10 mouse cellular contexts compared by ENCODE assay signal in the genomic region with DNA sequence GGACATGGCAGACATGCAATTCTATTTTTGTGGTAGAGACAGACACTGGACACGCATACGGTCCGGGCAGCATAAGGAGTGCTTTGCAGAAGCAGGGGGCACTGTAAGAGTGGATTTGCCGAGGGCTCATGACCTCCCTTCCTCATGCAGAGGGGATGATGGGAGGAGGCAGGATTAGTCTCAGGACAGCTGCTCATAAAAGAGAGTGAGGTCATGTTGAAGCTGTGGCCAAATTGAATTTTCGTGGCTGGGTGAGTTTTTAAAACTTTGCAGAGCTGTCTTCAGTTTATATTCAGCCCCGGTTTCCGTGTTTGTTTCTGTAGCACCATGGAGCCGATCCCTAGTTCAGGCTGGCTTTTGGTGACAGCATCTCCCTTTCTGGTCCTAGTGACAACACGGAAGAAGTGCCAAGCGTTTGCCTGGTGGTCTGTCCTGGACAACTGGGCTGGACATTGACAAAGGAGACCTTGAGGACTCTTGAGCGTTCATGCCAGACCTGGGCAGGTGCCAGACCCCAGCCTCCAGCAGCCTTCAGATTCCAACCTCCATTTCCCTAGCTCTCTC. TPM values are rescaled to one million over a fixed set of nuclear protein-coding genes. Genes with fewer than 3 reads are reported as not detected.
DNase-seq lines count a peak whose midpoint lies in the region; ATAC-seq and TF ChIP-seq lines count a peak whose summit lies in the region.
"Had no signal": no experiment of that assay in that cellular context is flagged by ENCODE, and none has a peak within 500 bp of the region (broad histone marks: within the 10 kb centered on the region; RNA-seq: fewer than 3 reads in every experiment).

No protein-coding gene starts in this region.

- no peaks in the 10 kb centered on the region for H3K36me3 ChIP-seq in hindbrain, embryonic 10.5 days
- no peaks in the 10 kb centered on the region for H3K36me3 ChIP-seq in hindbrain, embryonic 11.5 days (ENCODE audit: control insufficient read depth, insufficient read depth, low read length)
- no peaks in the 10 kb centered on the region for H3K36me3 ChIP-seq in intestine, postnatal 0 days (ENCODE audit: control insufficient read depth, insufficient read depth)
- H3K36me3 ChIP-seq in limb, embryonic 13.5 days = no peaks in the 10 kb centered on the region

- peaks cover 12% of the 10 kb centered on the region for H3K4me1 ChIP-seq in hindbrain, embryonic 10.5 days (replicated peaks)
- no peaks in the 10 kb centered on the region for H3K4me1 ChIP-seq in hindbrain, embryonic 11.5 days (replicated peaks; ENCODE audit: control insufficient read depth, insufficient read depth, low read length)
- H3K4me1 ChIP-seq in intestine, postnatal 0 days (replicated peaks; ENCODE audit: control insufficient read depth, insufficient read depth, low read length) = 0 out of 2 replicates have a peak, but pooled peaks cover 3% of the 10 kb centered on the region
- H3K4me1 ChIP-seq in limb, embryonic 13.5 days = peaks cover 29% of the 10 kb centered on the region

- H3K27ac ChIP-seq in hindbrain, embryonic 10.5 days = peak overlapping the region; percentile 59
- no peak overlapping the region for H3K27ac ChIP-seq in hindbrain, embryonic 11.5 days (ENCODE audit: low read depth, low read length)
- no peak overlapping the region; the same call in 1 of the 2 replicates for H3K27ac ChIP-seq in intestine, postnatal 0 days (ENCODE audit: low read depth, low read length)
- peak overlapping the region; percentile 87 for H3K27ac ChIP-seq in limb, embryonic 13.5 days

- no peak overlapping the region for H3K9ac ChIP-seq in hindbrain, embryonic 11.5 days (ENCODE audit: low read depth, low read length)
- no peak overlapping the region for H3K9ac ChIP-seq in intestine, postnatal 0 days (ENCODE audit: low read depth, low read length)
- H3K9ac ChIP-seq in limb, embryonic 13.5 days = no peak overlapping the region

- H3K4me3 ChIP-seq in hindbrain, embryonic 10.5 days = no peak overlapping the region
- no peak overlapping the region for H3K4me3 ChIP-seq in hindbrain, embryonic 11.5 days (ENCODE audit: low read depth, low read length)
- H3K4me3 ChIP-seq in intestine, postnatal 0 days (ENCODE audit: low read depth, low read length) = no peak overlapping the region
- no peak overlapping the region for H3K4me3 ChIP-seq in limb, embryonic 13.5 days

- TF ChIP-seq CTCF in intestine, postnatal 0 days (IDR thresholded peaks at IDR 0.05; ENCODE audit: low read depth) = peak; percentile 48

- WGBS in hindbrain, embryonic 10.5 days = 69% methylated on average over 11 of the region's 11 CpGs
- WGBS in hindbrain, embryonic 11.5 days = 62% methylated on average over 11 of the region's 11 CpGs
- 56% methylated on average over 11 of the region's 11 CpGs for WGBS in intestine, postnatal 0 days
- 47% methylated on average over 11 of the region's 11 CpGs for WGBS in limb, embryonic 13.5 days

- intact Hi-C loops in gastrocnemius, postnatal 36 days (cut with DNase I) = loop anchor here (5.0 kb wide), 1 partner anchor 135 kb away; no protein-coding TSS in a partner anchor

- H3K4me2 ChIP-seq in hindbrain, embryonic 11.5 days (replicated peaks; ENCODE audit: low read depth, low read length) = no peak overlapping the region
- no peak overlapping the region for H3K4me2 ChIP-seq in intestine, postnatal 0 days (replicated peaks; ENCODE audit: low read depth)
- peak overlapping the region; percentile 32 for H3K4me2 ChIP-seq in limb, embryonic 13.5 days (replicated peaks)

- no peak for ATAC-seq in hindbrain, embryonic 11.5 days (ENCODE audit: low FRiP score)
- ATAC-seq in intestine, postnatal 0 days = no peak
- ATAC-seq in limb, embryonic 13.5 days (ENCODE audit: low FRiP score, low read depth) = peak; percentile 85

- DNase-seq in hindbrain, embryonic 10.5 days (ENCODE audit: low spot score) = no peak
- no peak for DNase-seq in hindbrain, embryonic 11.5 days (ENCODE audit: low spot score)
- DNase-seq in cerebellum, adult 18-20 months = peak; percentile 21 to 41
- DNase-seq in gastrocnemius, postnatal 36 days = peak; percentile 69 to 75
- peak; percentile 38 for DNase-seq in retina, postnatal 7 days (ENCODE audit: low read depth, low spot score)
- no peak for DNase-seq in spleen, postnatal 36 days (ENCODE audit: low spot score in 2 of 2)

- no peaks in the 10 kb centered on the region for H3K9me3 ChIP-seq in hindbrain, embryonic 10.5 days
- H3K9me3 ChIP-seq in hindbrain, embryonic 11.5 days (ENCODE audit: control insufficient read depth, low read length) = no peaks in the 10 kb centered on the region
- no peaks in the 10 kb centered on the region for H3K9me3 ChIP-seq in intestine, postnatal 0 days (ENCODE audit: control insufficient read depth)
- H3K9me3 ChIP-seq in limb, embryonic 13.5 days = no peaks in the 10 kb centered on the region

- H3K27me3 ChIP-seq in hindbrain, embryonic 10.5 days (ENCODE audit: insufficient read depth, poor library complexity, severe bottlenecking) = no peaks in the 10 kb centered on the region
- no peaks in the 10 kb centered on the region for H3K27me3 ChIP-seq in hindbrain, embryonic 11.5 days (ENCODE audit: control insufficient read depth, insufficient read depth, low read length)
- 0 out of 2 replicates have a peak, but pooled peaks cover 2% of the 10 kb centered on the region for H3K27me3 ChIP-seq in intestine, postnatal 0 days (replicated peaks; ENCODE audit: control insufficient read depth, insufficient read depth, low read length)
- no peaks in the 10 kb centered on the region for H3K27me3 ChIP-seq in limb, embryonic 13.5 days
- H3K27me3 ChIP-seq: CH12.LX had no signal

RNA-seq across cellular contexts. Expression of a gene that starts 46.8 kb away (rescaled TPM):
- polyA plus RNA-seq in hindbrain, embryonic 10.5 days (2016; fragmentation: Nextera tagmentation; extraction: Ambion mirVana) = 0.30 TPM in 1 of 2 replicates, not detected in the other
- 0.22 TPM in 1 of 2 replicates, not detected in the other for polyA plus RNA-seq in hindbrain, embryonic 11.5 days (2014; fragmentation: Nextera tagmentation; extraction: Ambion mirVana)
- not detected for total RNA-seq in gastrocnemius, postnatal 36 days (2021)
- not detected in 2 replicates for polyA plus RNA-seq in intestine, postnatal 0 days (2015; fragmentation: Nextera tagmentation; extraction: Ambion mirVana)
- 0.56 and 0.62 TPM in 2 replicates for polyA plus RNA-seq in limb, embryonic 13.5 days (2015; fragmentation: Nextera tagmentation; extraction: Ambion mirVana)
- total RNA-seq: CH12.LX had no signal
- polyA plus RNA-seq: embryonic facial prominence, embryonic 11.5 days had no signal

Comparison
In these comparisons a context has a peak if more than half of its experiments do, and no peak if none do; other contexts are left out.
1. H3K27ac ChIP-seq: peak in hindbrain, embryonic 10.5 days (single experiment) and limb, embryonic 13.5 days (single experiment); none in hindbrain, embryonic 11.5 days (single experiment) and intestine, postnatal 0 days (single experiment).
2. DNase-seq: peak in cerebellum, adult 18-20 months (2 of 2), gastrocnemius, postnatal 36 days (2 of 2) and retina, postnatal 7 days (single experiment); none in hindbrain, embryonic 10.5 days (single experiment), hindbrain, embryonic 11.5 days (single experiment) and spleen, postnatal 36 days (0 of 2).